Comparison of ENCODE assay signal across 1 mouse cellular context in the genomic region with DNA sequence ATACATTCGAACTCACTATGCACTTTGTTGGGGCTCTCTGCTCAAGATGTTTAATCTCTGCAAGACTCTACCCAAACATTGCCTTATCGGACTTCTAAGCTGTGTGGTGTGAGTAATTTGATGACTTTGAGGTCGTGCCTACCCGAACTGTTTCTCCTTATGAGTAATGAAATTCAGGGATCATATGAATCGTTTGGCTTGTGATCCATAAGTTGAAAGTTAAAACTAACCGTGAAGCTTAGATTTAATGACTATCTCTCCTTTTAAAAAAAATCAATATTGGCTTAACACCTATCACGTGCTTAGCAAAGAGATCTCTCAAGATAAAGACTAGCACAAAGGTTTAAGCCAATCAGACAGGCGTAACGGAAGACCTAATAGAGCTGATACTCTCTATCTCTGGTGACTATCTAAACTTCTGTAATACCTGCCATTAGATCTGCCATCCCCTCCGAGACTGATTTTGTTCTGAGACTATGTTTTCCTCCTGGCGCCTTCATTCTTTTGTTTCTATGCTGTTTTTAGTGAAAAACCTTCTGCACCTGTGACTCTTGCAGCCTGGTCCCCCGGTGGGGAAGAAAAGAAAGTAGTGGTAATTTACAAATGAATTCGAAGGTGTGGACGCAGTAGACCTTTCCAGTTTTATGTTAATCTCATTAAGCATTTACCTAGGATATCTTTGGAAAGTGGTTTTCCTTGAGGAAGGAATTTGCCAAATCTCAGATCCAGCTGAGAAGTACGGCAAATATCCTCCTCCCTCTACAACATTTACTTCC.
TF ChIP-seq lines count a peak whose summit lies in the region.

No protein-coding gene starts in this region.

TF ChIP-seq in MEL, 35 proteins besides CTCF, POLR2A, EP300 and RAD21 (continued from another document):
- TF ChIP-seq USF2 (IDR thresholded peaks at IDR 0.05; ENCODE audit: borderline replicate concordance in 1 of 2, insufficient read depth in 1 of 2, low read depth in 1 of 2, low read length in 2 of 2) (no peak), MAX (IDR thresholded peaks at IDR 0.05; ENCODE audit: low read length) (peak; percentile 33; the same call in 1 of the 2 replicates), MAZ (IDR thresholded peaks at IDR 0.05; ENCODE audit: low read depth, low read length) (no peak), MXI1 (IDR thresholded peaks at IDR 0.05; ENCODE audit: low read depth, low read length) (no peak), SIN3A (IDR thresholded peaks at IDR 0.05; ENCODE audit: low read length) (no peak), UBTF (IDR thresholded peaks at IDR 0.05; ENCODE audit: borderline replicate concordance, insufficient read depth, low read depth, low read length) (no peak), ZC3H11A (IDR thresholded peaks at IDR 0.05; ENCODE audit: low read depth, low read length) (no peak), NELFE (IDR thresholded peaks at IDR 0.05; ENCODE audit: low read depth, low read length) (no peak), MYC (IDR thresholded peaks at IDR 0.05; ENCODE audit: low read depth, low read length) (no peak), SMC3 (IDR thresholded peaks at IDR 0.05; ENCODE audit: low read depth, low read length) (no peak), MEF2A (IDR thresholded peaks at IDR 0.05; ENCODE audit: extremely low read depth, insufficient replicate concordance, low read depth, low read length, poor library complexity, severe bottlenecking) (no peak), TCF12 (IDR thresholded peaks at IDR 0.05; ENCODE audit: low read depth, low read length) (no peak), GATA1 (IDR thresholded peaks at IDR 0.05; ENCODE audit: low read depth, low read length) (no peak; the same call in none of the 2 replicates), GABPA (IDR thresholded peaks at IDR 0.05; ENCODE audit: low read depth, low read length) (no peak), HCFC1 (IDR thresholded peaks at IDR 0.05; ENCODE audit: low read depth, low read length) (no peak), JUND (IDR thresholded peaks at IDR 0.05; ENCODE audit: low read depth, low read length) (no peak), MAFK (IDR thresholded peaks at IDR 0.05; ENCODE audit: borderline replicate concordance, low read depth, low read length) (0 out of 2 replicates have a peak, but pooled peaks have one; percentile 34), POLR2AphosphoS5 (IDR thresholded peaks at IDR 0.05; ENCODE audit: borderline replicate concordance, low read depth, low read length) (no peak), ETS1 (IDR thresholded peaks at IDR 0.05; ENCODE audit: low read depth, low read length) (0 out of 2 replicates have a peak, but pooled peaks have one; percentile 22), BHLHE40 (IDR thresholded peaks at IDR 0.05; ENCODE audit: borderline replicate concordance, low read depth, low read length) (peak; percentile 39; the same call in 1 of the 2 replicates), USF1 (IDR thresholded peaks at IDR 0.05; ENCODE audit: low read depth, low read length) (no peak; the same call in 1 of the 2 replicates), ZNF384 (IDR thresholded peaks at IDR 0.05; ENCODE audit: low read depth, low read length) (no peak), ELF1 (IDR thresholded peaks at IDR 0.05; ENCODE audit: low read depth, low read length) (no peak)
TF ChIP-seq in MEL: peak in this region for 5.
